Mouse (Mus musculus): Measurements from ENCODE around the gene Ramac. TPM values are rescaled to one million over a fixed set of nuclear protein-coding genes. Genes with fewer than 3 reads are reported as not detected.
A peak's percentile ranks its signal among the peaks of the same experiment; 100 is the strongest.

The Ramac gene
- total RNA-seq, 2 experiments from 2014 or later = 23.8 to 24.8 TPM

DNA sequence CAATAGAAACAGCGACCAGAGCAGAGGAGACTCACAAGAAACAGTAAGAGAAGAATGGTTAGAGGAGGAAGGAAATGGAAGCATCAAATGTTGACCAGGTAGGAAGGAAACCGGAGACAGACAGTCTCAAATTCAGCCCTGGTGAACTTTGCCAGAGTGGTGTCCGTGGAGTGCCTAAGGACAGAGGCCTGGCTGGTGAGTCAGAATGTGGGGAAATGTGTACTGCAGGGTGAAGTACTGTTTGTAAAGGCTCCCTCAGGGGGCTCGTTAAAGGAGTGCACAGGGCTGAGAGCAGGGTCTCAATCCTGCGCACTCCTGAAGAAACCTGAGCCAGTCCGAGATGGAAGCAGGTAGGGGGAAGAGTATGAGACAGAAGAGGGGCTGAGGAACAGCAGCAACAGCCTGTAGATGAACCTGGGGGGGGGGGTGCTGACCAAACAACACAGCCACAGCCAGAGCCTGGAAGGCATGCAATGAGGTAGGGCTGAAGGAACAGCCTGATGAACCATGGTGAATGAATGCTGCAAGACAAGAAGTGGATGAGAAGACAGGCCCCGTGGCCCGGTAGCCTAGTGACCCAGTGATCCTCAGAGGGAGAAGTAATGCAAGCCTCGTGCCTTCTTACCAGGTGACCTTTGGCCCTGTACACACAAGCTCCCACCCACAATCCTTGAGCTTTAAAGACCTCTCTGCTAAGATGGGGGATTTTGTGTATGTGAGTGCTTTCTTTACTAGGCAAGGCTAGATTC, 27.3 kb upstream of the Ramac start:
- DNase-seq = no peak
- intact Hi-C loops (cut with DNase I) = loop anchor here (5.0 kb wide), 1 partner anchor 123 kb away; no protein-coding TSS in a partner anchor
- Histone ChIP-seq H3K27ac (no peak overlapping the region), H3K4me3 (no peak overlapping the region)
- TF ChIP-seq CTCF (IDR thresholded peaks at IDR 0.05) = no peak

DNA sequence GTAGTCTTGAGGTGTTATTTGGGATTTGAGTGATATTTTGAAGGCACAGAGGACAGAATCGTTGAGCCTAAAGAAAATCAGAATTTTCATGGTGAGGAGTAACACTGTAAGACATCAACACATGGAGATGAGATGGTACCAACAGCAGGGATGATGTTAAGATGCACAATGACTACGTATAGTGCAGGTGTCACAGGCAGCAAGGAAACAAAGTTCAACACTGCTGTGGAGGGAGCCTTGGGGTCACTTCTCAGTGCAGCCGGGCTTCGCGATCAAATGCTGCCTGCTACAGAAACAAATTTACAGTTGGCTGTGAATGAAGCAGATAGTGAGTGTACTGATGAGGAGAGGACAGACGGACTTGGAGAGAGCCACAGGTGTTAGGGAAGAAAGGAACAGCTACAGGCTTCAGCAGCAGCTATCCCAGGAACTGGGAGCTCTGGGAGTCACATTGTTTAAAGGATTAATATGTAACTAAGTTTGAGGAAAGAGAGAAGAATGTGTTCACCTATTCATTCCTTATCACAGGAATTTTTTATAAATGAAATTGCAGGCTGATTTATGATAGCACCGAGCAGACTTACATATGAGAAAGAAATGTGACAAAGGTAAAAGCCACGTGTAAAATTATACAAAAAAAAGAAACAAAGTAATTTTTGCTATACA, 23.9 kb upstream of the Ramac start:
- TF ChIP-seq CTCF (IDR thresholded peaks at IDR 0.05) = no peak
- H3K27ac ChIP-seq = no peak overlapping the region
- no peak for DNase-seq
- no peak overlapping the region for H3K4me3 ChIP-seq
- intact Hi-C loops (cut with DNase I) = loop anchor here (5.0 kb wide), 1 partner anchor 127 kb away; no protein-coding TSS in a partner anchor

DNA sequence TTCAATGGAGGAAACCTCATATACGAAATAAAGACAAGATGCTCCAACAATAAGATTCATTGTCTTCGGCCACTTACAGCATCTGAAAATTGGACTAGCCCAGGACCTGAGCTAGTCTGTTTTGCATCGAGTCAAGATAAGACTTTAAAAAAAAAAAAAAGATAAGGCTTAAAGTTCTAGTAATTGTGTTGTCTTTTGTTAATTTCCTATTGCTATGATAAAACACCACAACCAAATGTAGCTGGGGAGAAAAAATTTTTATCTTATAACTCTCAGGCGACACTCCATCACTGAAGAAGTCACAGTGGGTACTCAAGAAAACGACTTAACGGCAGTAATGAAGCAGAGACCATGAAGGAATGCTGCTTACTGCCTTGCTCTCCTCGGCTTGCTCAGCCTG, 22.7 kb upstream of the Ramac start:
- Histone ChIP-seq H3K4me3 (no peak overlapping the region), H3K27ac (no peak overlapping the region)
- DNase-seq = no peak
- TF ChIP-seq CTCF (IDR thresholded peaks at IDR 0.05) = no peak
- intact Hi-C loops (cut with DNase I) = loop anchor here (10.0 kb wide), 1 partner anchor 195 kb away; no protein-coding TSS in a partner anchor

DNA sequence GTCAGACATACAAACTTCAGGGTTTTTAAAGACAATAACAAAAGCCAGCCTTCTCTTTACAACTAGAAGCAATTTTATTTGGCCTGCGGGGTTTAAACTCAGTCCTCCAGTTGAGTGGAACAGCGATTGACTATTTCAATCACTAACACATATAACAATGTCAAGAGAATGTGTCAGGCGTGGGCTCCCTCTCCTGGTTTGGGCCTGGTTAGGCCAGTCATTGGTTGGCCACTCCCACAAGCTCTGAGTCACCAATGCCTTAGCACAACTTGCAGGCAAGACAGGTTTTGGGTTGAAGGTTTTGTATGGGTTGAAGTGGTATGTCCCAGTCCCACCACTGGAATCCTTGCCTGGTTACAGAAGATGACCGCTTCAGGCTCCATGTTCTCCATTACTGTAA, 18.6 kb upstream of the Ramac start:
- Histone ChIP-seq H3K4me3 (no peak overlapping the region), H3K27ac (no peak overlapping the region)
- intact Hi-C loops (cut with DNase I) = loop anchor here (10.0 kb wide), 1 partner anchor 199 kb away; no protein-coding TSS in a partner anchor
- TF ChIP-seq CTCF (IDR thresholded peaks at IDR 0.05) = peak; percentile 58
- peak; percentile 47 for DNase-seq

GRCm38 (mm10) chr7:81747956-81748355, 14.8 kb upstream of the Ramac start:
- H3K27ac ChIP-seq = no peak overlapping the region
- intact Hi-C loops (cut with DNase I) = loop anchor here (10.0 kb wide), 1 partner anchor 203 kb away; no protein-coding TSS in a partner anchor
- no peak overlapping the region for H3K4me3 ChIP-seq
- TF ChIP-seq CTCF (IDR thresholded peaks at IDR 0.05) = no peak
- no peak for DNase-seq

DNA sequence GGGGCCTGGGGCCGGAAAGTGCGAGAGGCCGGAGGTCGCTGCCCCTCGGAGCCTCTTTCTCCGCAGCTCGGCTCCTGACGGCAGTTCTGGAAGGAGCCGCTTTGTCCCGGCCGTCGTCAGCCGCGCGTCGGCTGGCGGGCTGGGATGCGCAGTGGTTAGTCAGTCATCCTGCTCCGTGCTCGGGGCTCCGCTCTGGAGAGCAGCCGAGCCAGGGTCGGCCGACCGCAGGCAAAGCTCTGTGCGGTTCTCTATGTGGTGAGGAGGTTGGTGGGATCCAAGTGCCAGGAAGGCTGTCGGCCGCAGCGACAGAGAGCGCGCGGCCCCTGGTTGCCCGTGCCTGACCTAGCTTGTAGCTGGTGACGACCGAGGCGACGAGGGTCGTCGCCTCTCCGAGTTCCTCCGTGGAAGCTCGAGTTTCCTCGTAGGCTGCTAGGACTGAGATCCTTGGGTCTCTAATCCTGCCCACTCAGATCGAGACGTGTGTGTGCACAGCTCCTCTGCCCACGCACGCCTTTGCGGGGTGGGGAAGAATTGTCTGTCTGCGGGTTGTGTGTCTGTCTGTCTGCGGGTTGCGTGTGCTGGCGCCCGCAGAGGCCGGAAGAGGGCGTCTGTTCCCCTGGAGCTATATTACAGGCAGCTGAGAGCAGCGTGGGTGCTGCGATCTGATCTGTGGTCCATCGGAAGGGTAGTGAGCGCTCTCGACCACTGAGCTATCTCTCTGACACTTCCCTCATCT, 553 bp downstream of the Ramac start:
- H3K27ac ChIP-seq = peak overlapping the region; percentile 89
- peak; percentile 43 for TF ChIP-seq CTCF (IDR thresholded peaks at IDR 0.05)
- intact Hi-C loops (cut with DNase I) = no loop called here
- H3K4me3 ChIP-seq = peak overlapping the region; percentile 87
- peak; percentile 28 for DNase-seq

DNA sequence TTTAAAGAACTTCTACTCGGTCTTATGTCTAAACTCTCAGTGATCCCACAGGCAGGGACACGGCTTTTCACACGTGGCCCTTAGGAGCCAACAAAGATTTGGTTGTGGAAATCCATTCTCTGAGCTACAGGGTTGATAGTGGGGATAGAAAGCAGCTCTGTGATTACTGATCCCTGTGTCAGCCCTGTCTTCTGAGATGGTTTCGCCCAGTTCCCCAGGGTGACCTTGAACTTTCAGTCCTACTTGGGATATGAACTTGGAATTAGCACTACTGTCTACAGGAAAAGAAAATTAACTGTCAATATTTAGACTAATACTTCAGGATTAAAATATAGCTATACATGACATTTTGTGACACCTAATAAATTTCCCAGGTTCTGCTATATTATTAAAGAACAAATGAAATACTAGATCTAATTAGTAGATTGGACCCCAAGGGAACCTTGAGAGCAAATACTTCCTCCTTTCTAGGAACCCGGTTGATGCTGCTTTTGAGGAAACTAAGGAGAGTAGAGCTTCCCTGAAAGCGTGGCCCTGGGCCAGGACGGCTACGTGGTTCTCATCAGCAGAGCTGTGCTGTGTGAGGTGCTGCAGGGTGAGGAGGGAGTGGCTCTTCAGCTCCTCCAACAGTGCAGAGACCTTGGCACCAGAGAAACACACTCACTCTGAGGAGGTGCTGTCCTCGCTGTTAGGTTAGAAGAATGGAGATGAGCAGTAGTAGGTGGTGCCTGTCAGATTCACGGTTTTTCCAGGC, 10.2 kb downstream of the Ramac start:
- TF ChIP-seq CTCF (IDR thresholded peaks at IDR 0.05) = no peak
- Histone ChIP-seq H3K4me3 (no peak overlapping the region), H3K27ac (no peak overlapping the region)
- no peak for DNase-seq
- intact Hi-C loops (cut with DNase I) = no loop called here

GRCm38 (mm10) chr7:81775325-81775724, 12.6 kb downstream of the Ramac start:
- TF ChIP-seq CTCF (IDR thresholded peaks at IDR 0.05) = no peak
- Histone ChIP-seq H3K27ac (no peak overlapping the region), H3K4me3 (no peak overlapping the region)
- intact Hi-C loops (cut with DNase I) = loop anchor here (5.0 kb wide), 1 partner anchor 378 kb away; no protein-coding TSS in a partner anchor
- no peak for DNase-seq

GRCm38 (mm10) chr7:81777667-81778218, 15.0 kb downstream of the Ramac start:
- DNase-seq = no peak
- peak; percentile 48 for TF ChIP-seq CTCF (IDR thresholded peaks at IDR 0.05)
- Histone ChIP-seq H3K27ac (no peak overlapping the region), H3K4me3 (no peak overlapping the region)
- intact Hi-C loops (cut with DNase I) = loop anchor here (5.0 kb wide), 1 partner anchor 380 kb away; no protein-coding TSS in a partner anchor

- Histone ChIP-seq H3K27ac (peak overlapping the region; percentile 94), H3K4me3 (peak overlapping the region; percentile 90)
- DNase-seq = no peak
- no peak for TF ChIP-seq CTCF (IDR thresholded peaks at IDR 0.05)
- intact Hi-C loops (cut with DNase I) = loop anchor here (2.0 to 5.0 kb wide), 2 partner anchors 74 to 166 kb away; no protein-coding TSS in a partner anchor
These were observed 25.8 kb downstream of the Ramac start for GRCm38 (mm10) chr7:81788536-81788935.

- intact Hi-C loops (cut with DNase I) = loop anchor here (2.0 to 5.0 kb wide), 2 partner anchors 73 to 166 kb away; no protein-coding TSS in a partner anchor
- TF ChIP-seq CTCF (IDR thresholded peaks at IDR 0.05) = peak; percentile 74
- Histone ChIP-seq H3K4me3 (peak within 1 kb of the TSS; percentile 90), H3K27ac (peak within 1 kb of the TSS; percentile 94)
- DNase-seq = peak; percentile 91
These were observed 26.5 kb downstream of the Ramac start, which contains the start of gene 3110040N11Rik for GRCm38 (mm10) chr7:81789095-81789757. Gene 3110040N11Rik (minus strand): TSS chr7:81789478.
